Mouse (Mus musculus): ENCODE results near the gene Krtap9-5.

The Krtap9-5 gene

GRCm38 (mm10) chr11:99948175-99948574 is at the start of gene Krtap9-5:
Krtap9-5 (plus strand) TSS chr11:99948475.
- DNase-seq (ENCODE audit: low read depth, low spot score) = no peak

- no peak for DNase-seq (ENCODE audit: low read depth, low spot score)
Observed at GRCm38 (mm10) chr11:99907620-99908019, 40.7 kb upstream of the Krtap9-5 start, which contains the start of gene Krtap31-1. Krtap31-1 (plus strand) TSS chr11:99907920.

- no peak for DNase-seq (ENCODE audit: low read depth, low spot score)
Observed at GRCm38 (mm10) chr11:99914451-99914850, 33.8 kb upstream of the Krtap9-5 start, which contains the start of gene Gm11565. Gm11565 (plus strand) TSS chr11:99914751.

- no peak for DNase-seq (ENCODE audit: low read depth, low spot score)
Observed at GRCm38 (mm10) chr11:99935991-99936390, 12.3 kb upstream of the Krtap9-5 start, which contains the start of gene Krtap31-2. Krtap31-2 (plus strand) TSS chr11:99936291.

- DNase-seq (ENCODE audit: low read depth, low spot score) = peak; percentile 24
Observed at GRCm38 (mm10) chr11:99937751-99938264, 10.5 kb upstream of the Krtap9-5 start.

GRCm38 (mm10) chr11:99964213-99964612 is 15.9 kb downstream of the Krtap9-5 start:
- DNase-seq (ENCODE audit: low read depth, low spot score) = peak; percentile 29

GRCm38 (mm10) chr11:99965961-99966360 is 17.7 kb downstream of the Krtap9-5 start:
- DNase-seq (ENCODE audit: low read depth, low spot score) = no peak

- DNase-seq (ENCODE audit: low read depth, low spot score) = no peak
Observed at GRCm38 (mm10) chr11:99978953-99979352, 30.7 kb downstream of the Krtap9-5 start, which contains the start of gene Krtap29-1. Krtap29-1 (minus strand) TSS chr11:99979053.

GRCm38 (mm10) chr11:99982731-99983130 is 34.5 kb downstream of the Krtap9-5 start:
- DNase-seq (ENCODE audit: low read depth, low spot score) = no peak

- no peak for DNase-seq (ENCODE audit: low read depth, low spot score)
Observed at GRCm38 (mm10) chr11:99983442-99983841, 35.2 kb downstream of the Krtap9-5 start.

GRCm38 (mm10) chr11:99985291-99986092 is 37.2 kb downstream of the Krtap9-5 start:
- no peak for DNase-seq (ENCODE audit: low read depth, low spot score)

- no peak for DNase-seq (ENCODE audit: low read depth, low spot score)
Observed at GRCm38 (mm10) chr11:99986180-99986647, 37.9 kb downstream of the Krtap9-5 start, which contains the start of gene Krtap16-1. Krtap16-1 (minus strand) TSS chr11:99986597.

GRCm38 (mm10) chr11:99988530-99988929 is 40.3 kb downstream of the Krtap9-5 start:
- no peak for DNase-seq (ENCODE audit: low read depth, low spot score)

- no peak for DNase-seq (ENCODE audit: low read depth, low spot score)
Observed at GRCm38 (mm10) chr11:99989881-99990405, 41.7 kb downstream of the Krtap9-5 start.

- DNase-seq (ENCODE audit: low read depth, low spot score) = no peak
Observed at GRCm38 (mm10) chr11:99990571-99990970, 42.3 kb downstream of the Krtap9-5 start.

GRCm38 (mm10) chr11:99993620-99994383 is 45.5 kb downstream of the Krtap9-5 start, which contains the start of gene Krtap17-1:
Krtap17-1 (minus strand) TSS chr11:99993994.
- no peak for DNase-seq (ENCODE audit: low read depth, low spot score)

- no peak for DNase-seq (ENCODE audit: low read depth, low spot score)
Observed at GRCm38 (mm10) chr11:99994384-99994661, 46.0 kb downstream of the Krtap9-5 start.

- DNase-seq (ENCODE audit: low read depth, low spot score) = no peak
Observed at GRCm38 (mm10) chr11:99999091-99999490, 50.8 kb downstream of the Krtap9-5 start.

Measured in WW6 (cell line).